ENCODE assay signal across 18 mouse cellular contexts in genomic region chr9:106463122-106464063, GRCm38 (mm10). TPM values are rescaled to one million over a fixed set of nuclear protein-coding genes. Genes with fewer than 3 reads are reported as not detected.
DNase-seq lines count a peak whose midpoint lies in the region; ATAC-seq lines count a peak whose summit lies in the region.
"Had no signal": no experiment of that assay in that cellular context is flagged by ENCODE, and none has a peak within 500 bp of the region (broad histone marks: within the 10 kb centered on the region; RNA-seq: fewer than 3 reads in every experiment).

No protein-coding gene starts in this region.

- no peak overlapping the region for H3K27ac ChIP-seq in kidney, embryonic 16.5 days (ENCODE audit: low read length)
- H3K27ac ChIP-seq in embryonic facial prominence, embryonic 12.5 days, result no peak overlapping the region
- H3K27ac ChIP-seq: liver, embryonic 13.5 days had no signal

- DNase-seq in kidney, adult 9 months, result peak; percentile 3
- peak; percentile 92 for DNase-seq in brain, adult 2 months (ENCODE audit: low read depth, low spot score)
- peak; percentile 86 to 90 for DNase-seq in cerebellum, adult 18-20 months
- DNase-seq in gastrocnemius, adult 18-20 months (ENCODE audit: low spot score), result no peak
- DNase-seq in embryo, embryonic 10 days (ENCODE audit: low spot score), result no peak
- DNase-seq: adrenal gland, adult 8-10 months; gastrocnemius, postnatal 10 days; kidney, adult 8-10 months; liver, embryonic 13.5 days; right cerebral cortex, postnatal 25 days; thymus, adult 18-20 months had no signal

- 84% methylated on average over 21 of the region's 21 CpGs for WGBS in kidney, embryonic 16.5 days
- 84% methylated on average over 21 of the region's 21 CpGs for WGBS in embryonic facial prominence, embryonic 12.5 days

- ATAC-seq in kidney, embryonic 16.5 days (ENCODE audit: low FRiP score, low TSS enrichment), result no peak
- no peak for ATAC-seq in embryonic facial prominence, embryonic 12.5 days (ENCODE audit: insufficient number of reproducible peaks, insufficient read depth, low FRiP score, low TSS enrichment)
- ATAC-seq: forebrain, embryonic 16.5 days; lung, postnatal 0 days had no signal

- H3K4me1 ChIP-seq in kidney, embryonic 16.5 days (ENCODE audit: insufficient read depth, low read length), result peaks cover 32% of the 10 kb centered on the region
- H3K4me1 ChIP-seq in embryonic facial prominence, embryonic 12.5 days, result peaks cover 23% of the 10 kb centered on the region

- no peak overlapping the region for H3K4me3 ChIP-seq in kidney, embryonic 16.5 days (ENCODE audit: low read length)
- no peak overlapping the region for H3K4me3 ChIP-seq in embryonic facial prominence, embryonic 12.5 days
- H3K4me3 ChIP-seq: hindbrain, embryonic 15.5 days; liver, embryonic 13.5 days had no signal

- H3K4me2 ChIP-seq in kidney, embryonic 16.5 days (replicated peaks; ENCODE audit: low read depth, low read length), result no peak overlapping the region
- no peak overlapping the region for H3K4me2 ChIP-seq in embryonic facial prominence, embryonic 12.5 days (replicated peaks)

- H3K9ac ChIP-seq in kidney, embryonic 16.5 days (replicated peaks; ENCODE audit: low read length), result no peak overlapping the region
- H3K9ac ChIP-seq in embryonic facial prominence, embryonic 12.5 days, result peak overlapping the region; percentile 40
- H3K9ac ChIP-seq: hindbrain, embryonic 15.5 days; liver, embryonic 13.5 days had no signal

- H3K27me3 ChIP-seq in kidney, embryonic 16.5 days (ENCODE audit: insufficient read depth, low read length), result 0 out of 2 replicates have a peak, but pooled peaks cover 3% of the 10 kb centered on the region
- 0 out of 2 replicates have a peak, but pooled peaks cover 8% of the 10 kb centered on the region for H3K27me3 ChIP-seq in embryonic facial prominence, embryonic 12.5 days
- H3K27me3 ChIP-seq: CH12.LX; hindbrain, embryonic 15.5 days had no signal

- H3K9me3 ChIP-seq in kidney, embryonic 16.5 days (ENCODE audit: low read length), result no peaks in the 10 kb centered on the region
- no peaks in the 10 kb centered on the region for H3K9me3 ChIP-seq in embryonic facial prominence, embryonic 12.5 days
- H3K9me3 ChIP-seq: heart, embryonic 10.5 days; hindbrain, embryonic 15.5 days; liver, embryonic 13.5 days had no signal

- H3K36me3 ChIP-seq in kidney, embryonic 16.5 days (ENCODE audit: insufficient read depth, low read length), result peaks cover 24% of the 10 kb centered on the region
- H3K36me3 ChIP-seq in embryonic facial prominence, embryonic 12.5 days, result peaks cover 42% of the 10 kb centered on the region

RNA-seq across cellular contexts. Expression of gene Gpr62, which starts 2.3 kb away (rescaled TPM):
- 0.31 and 0.41 TPM in 2 replicates for polyA plus RNA-seq in kidney, embryonic 16.5 days (2015; fragmentation: Nextera tagmentation; extraction: Ambion mirVana)
- polyA plus RNA-seq in embryonic facial prominence, embryonic 12.5 days (2016; fragmentation: Nextera tagmentation; extraction: Ambion mirVana), result 0.62 and 0.70 TPM in 2 replicates
- under 1 TPM; 0.14 to 0.21 TPM for total RNA-seq in gastrocnemius, adult 18-20 months (2021)
- polyA plus RNA-seq: liver, embryonic 13.5 days had no signal

RNA-seq across cellular contexts. Expression of gene Pcbp4, which starts 10.3 kb away (rescaled TPM):
- polyA plus RNA-seq in kidney, embryonic 16.5 days (2015; fragmentation: Nextera tagmentation; extraction: Ambion mirVana), result 119 and 136 TPM in 2 replicates
- polyA plus RNA-seq in embryonic facial prominence, embryonic 12.5 days (2016; fragmentation: Nextera tagmentation; extraction: Ambion mirVana), result 213 and 222 TPM in 2 replicates
- total RNA-seq in gastrocnemius, adult 18-20 months (2021), result 10 to 100 TPM; 54.7 to 69.6 TPM

RNA-seq across cellular contexts. Expression of gene Rrp9, which starts 12.4 kb away (rescaled TPM):
- 56.2 and 59.5 TPM in 2 replicates for polyA plus RNA-seq in kidney, embryonic 16.5 days (2015; fragmentation: Nextera tagmentation; extraction: Ambion mirVana)
- 52.8 and 57.9 TPM in 2 replicates for polyA plus RNA-seq in embryonic facial prominence, embryonic 12.5 days (2016; fragmentation: Nextera tagmentation; extraction: Ambion mirVana)
- total RNA-seq in gastrocnemius, adult 18-20 months (2021), result 10 to 100 TPM; 19.8 to 21.7 TPM

RNA-seq across cellular contexts. Expression of gene Parp3, which starts 13.4 kb away (rescaled TPM):
- polyA plus RNA-seq in kidney, embryonic 16.5 days (2015; fragmentation: Nextera tagmentation; extraction: Ambion mirVana), result 3.3 and 3.5 TPM in 2 replicates
- polyA plus RNA-seq in embryonic facial prominence, embryonic 12.5 days (2016; fragmentation: Nextera tagmentation; extraction: Ambion mirVana), result 3.7 and 4.6 TPM in 2 replicates
- total RNA-seq in gastrocnemius, adult 18-20 months (2021), result 10 to 100 TPM; 68.1 to 69.4 TPM

RNA-seq across cellular contexts. Expression of gene Abhd14a, which starts 15.9 kb away (rescaled TPM):
- 68.8 and 70.3 TPM in 2 replicates for polyA plus RNA-seq in kidney, embryonic 16.5 days (2015; fragmentation: Nextera tagmentation; extraction: Ambion mirVana)
- polyA plus RNA-seq in embryonic facial prominence, embryonic 12.5 days (2016; fragmentation: Nextera tagmentation; extraction: Ambion mirVana), result 58.5 and 61.3 TPM in 2 replicates
- 10 to 100 TPM; 16.9 to 17.0 TPM for total RNA-seq in gastrocnemius, adult 18-20 months (2021)

Comparison
In these comparisons a context has a peak if more than half of its experiments do, and no peak if none do; other contexts are left out.
1. DNase-seq: peak in kidney, adult 9 months (single experiment), brain, adult 2 months (single experiment) and cerebellum, adult 18-20 months (2 of 2); none in gastrocnemius, adult 18-20 months (single experiment) and embryo, embryonic 10 days (single experiment).